Mouse (Mus musculus): ENCODE data around the gene Hist1h4a. TPM values are rescaled to one million over a fixed set of nuclear protein-coding genes. Genes with fewer than 3 reads are reported as not detected.
A peak's percentile ranks its signal among the peaks of the same experiment; 100 is the strongest.

Hist1h4a gene
- polyA plus RNA-seq, 1 experiment from 2014 or later, result not detected

- H3K36me3 ChIP-seq (ENCODE audit: control insufficient read depth, insufficient read depth, low read length), result no peaks in the 10 kb centered on the region
- H3K4me3 ChIP-seq (ENCODE audit: low read length), result peak overlapping the region; percentile 53
- H3K27me3 ChIP-seq (replicated peaks; ENCODE audit: control insufficient read depth, insufficient read depth, low read length), result no peaks in the 10 kb centered on the region
- peak; percentile 96 for ATAC-seq
- peaks cover 9% of the 10 kb centered on the region for H3K4me1 ChIP-seq (ENCODE audit: control insufficient read depth, insufficient read depth, low read depth, low read length)
- H3K9ac ChIP-seq (ENCODE audit: low read depth, low read length), result peak overlapping the region; percentile 64
- H3K27ac ChIP-seq (ENCODE audit: low read depth, low read length), result peak overlapping the region; percentile 77
- WGBS, result under 1% methylated on average over 36 of the region's 39 CpGs
- H3K9me3 ChIP-seq (ENCODE audit: control insufficient read depth, low read length), result no peaks in the 10 kb centered on the region
- H3K4me2 ChIP-seq (ENCODE audit: low read length), result peak overlapping the region; percentile 95
Measured at GRCm38 (mm10) chr13:23739069-23739921, 21.7 kb downstream of the Hist1h4a start.

GRCm38 (mm10) chr13:23738677-23739068, 22.4 kb downstream of the Hist1h4a start, which contains the start of gene Hist1h1c:
TSS of gene Hist1h1c (plus strand) at chr13:23738808.
- peak; percentile 94 for ATAC-seq
- Histone ChIP-seq H3K36me3 (ENCODE audit: control insufficient read depth, insufficient read depth, low read length) (no peaks in the 10 kb centered on the region), H3K4me3 (ENCODE audit: low read length) (peak within 1 kb of the TSS; percentile 53), H3K4me2 (ENCODE audit: low read length) (peak within 1 kb of the TSS; percentile 95), H3K27me3 (replicated peaks; ENCODE audit: control insufficient read depth, insufficient read depth, low read length) (no peaks in the 10 kb centered on the region), H3K4me1 (ENCODE audit: control insufficient read depth, insufficient read depth, low read depth, low read length) (peaks cover 9% of the 10 kb centered on the region), H3K9me3 (ENCODE audit: control insufficient read depth, low read length) (no peaks in the 10 kb centered on the region), H3K9ac (ENCODE audit: low read depth, low read length) (peak within 1 kb of the TSS; percentile 64), H3K27ac (ENCODE audit: low read depth, low read length) (peak within 1 kb of the TSS; percentile 77)
- WGBS, result under 1% methylated on average over 31 of the region's 38 CpGs

- peak overlapping the region; percentile 95 for H3K4me2 ChIP-seq (ENCODE audit: low read length)
- no peak for ATAC-seq
- no peaks in the 10 kb centered on the region for H3K36me3 ChIP-seq (ENCODE audit: control insufficient read depth, insufficient read depth, low read length)
- no peaks in the 10 kb centered on the region for H3K9me3 ChIP-seq (ENCODE audit: control insufficient read depth, low read length)
- peak overlapping the region; percentile 64 for H3K9ac ChIP-seq (ENCODE audit: low read depth, low read length)
- peak overlapping the region; percentile 53 for H3K4me3 ChIP-seq (ENCODE audit: low read length)
- peaks cover 9% of the 10 kb centered on the region for H3K4me1 ChIP-seq (ENCODE audit: control insufficient read depth, insufficient read depth, low read depth, low read length)
- no peaks in the 10 kb centered on the region for H3K27me3 ChIP-seq (replicated peaks; ENCODE audit: control insufficient read depth, insufficient read depth, low read length)
- 20% methylated on average over 4 of the region's 4 CpGs for WGBS
- peak overlapping the region; percentile 77 for H3K27ac ChIP-seq (ENCODE audit: low read depth, low read length)
Measured at GRCm38 (mm10) chr13:23738041-23738440, 23.0 kb downstream of the Hist1h4a start.

- Histone ChIP-seq H3K4me3 (ENCODE audit: low read length) (no peak overlapping the region), H3K27me3 (replicated peaks; ENCODE audit: control insufficient read depth, insufficient read depth, low read length) (no peaks in the 10 kb centered on the region), H3K36me3 (ENCODE audit: control insufficient read depth, insufficient read depth, low read length) (no peaks in the 10 kb centered on the region), H3K9ac (ENCODE audit: low read depth, low read length) (no peak overlapping the region), H3K4me1 (ENCODE audit: control insufficient read depth, insufficient read depth, low read depth, low read length) (peaks cover 9% of the 10 kb centered on the region), H3K27ac (ENCODE audit: low read depth, low read length) (no peak overlapping the region), H3K4me2 (ENCODE audit: low read length) (no peak overlapping the region), H3K9me3 (ENCODE audit: control insufficient read depth, low read length) (no peaks in the 10 kb centered on the region)
- WGBS, result 86% methylated on average over 5 of the region's 5 CpGs
- no peak for ATAC-seq
Measured at GRCm38 (mm10) chr13:23737091-23737490, 23.9 kb downstream of the Hist1h4a start.

DNA sequence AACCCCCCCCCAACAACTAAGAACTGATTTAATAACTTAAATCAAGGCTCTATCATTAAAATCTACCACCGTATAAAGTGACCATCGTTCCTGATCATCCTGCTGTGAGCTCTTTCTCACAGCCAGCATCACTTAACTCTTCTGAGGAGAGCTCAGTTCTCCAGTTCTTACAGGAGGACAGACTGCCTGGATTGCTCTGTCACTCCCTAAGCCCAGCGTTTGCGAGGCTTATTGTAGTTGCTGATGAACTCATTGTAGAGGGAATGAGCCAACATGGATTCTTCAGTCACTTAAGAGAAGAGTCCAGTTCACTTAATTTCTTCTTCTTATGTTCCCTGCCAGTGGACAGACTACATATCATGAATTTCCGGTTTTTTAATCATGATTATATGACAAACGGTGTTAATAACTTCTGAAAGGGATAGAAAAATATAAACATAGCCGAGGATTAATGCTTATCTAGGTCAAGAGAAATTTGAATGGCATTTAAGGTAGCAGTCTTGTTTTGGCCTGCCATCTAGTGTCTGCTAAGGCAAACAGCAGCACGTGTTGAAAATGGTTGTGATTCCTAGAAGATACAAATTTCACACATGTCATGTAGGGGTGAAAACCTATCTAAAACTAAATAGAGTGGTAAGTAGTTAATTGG, 28.8 kb downstream of the Hist1h4a start:
- ATAC-seq, result no peak
- H3K9ac ChIP-seq (ENCODE audit: low read depth, low read length), result no peak overlapping the region

DNA sequence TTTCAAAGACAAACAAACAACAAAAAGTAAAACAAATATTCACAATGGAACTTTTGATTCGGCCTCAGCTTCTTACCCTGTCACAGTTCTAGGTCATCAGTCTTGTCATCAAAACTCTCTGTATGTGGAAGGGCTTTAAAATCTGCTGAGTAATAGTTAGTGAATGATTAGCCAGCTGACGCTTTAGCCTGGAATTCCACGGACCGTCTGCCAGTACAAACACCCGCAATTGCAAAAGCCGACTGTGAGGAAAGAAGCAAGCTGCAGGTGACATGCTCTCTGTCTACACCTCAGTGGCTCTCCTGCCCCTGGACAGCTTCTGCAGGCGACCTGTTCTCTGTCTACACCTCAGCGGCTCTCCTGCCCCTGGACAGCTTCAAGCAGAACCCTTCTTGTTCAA, 30.6 kb downstream of the Hist1h4a start:
- Histone ChIP-seq H3K4me1 (ENCODE audit: control insufficient read depth, insufficient read depth, low read depth, low read length) (no peaks in the 10 kb centered on the region), H3K4me3 (ENCODE audit: low read length) (no peak overlapping the region), H3K4me2 (ENCODE audit: low read length) (no peak overlapping the region), H3K9me3 (ENCODE audit: control insufficient read depth, low read length) (no peaks in the 10 kb centered on the region), H3K27ac (ENCODE audit: low read depth, low read length) (no peak overlapping the region), H3K9ac (ENCODE audit: low read depth, low read length) (no peak overlapping the region), H3K27me3 (replicated peaks; ENCODE audit: control insufficient read depth, insufficient read depth, low read length) (no peaks in the 10 kb centered on the region), H3K36me3 (ENCODE audit: control insufficient read depth, insufficient read depth, low read length) (no peaks in the 10 kb centered on the region)
- WGBS, result 38% methylated on average over 8 of the region's 8 CpGs
- no peak for ATAC-seq

More for the DNA sequence above, 28.8 kb downstream of the Hist1h4a start:
- Histone ChIP-seq H3K4me3 (ENCODE audit: low read length) (no peak overlapping the region), H3K4me2 (ENCODE audit: low read length) (no peak overlapping the region), H3K9me3 (ENCODE audit: control insufficient read depth, low read length) (no peaks in the 10 kb centered on the region), H3K36me3 (ENCODE audit: control insufficient read depth, insufficient read depth, low read length) (no peaks in the 10 kb centered on the region), H3K27ac (ENCODE audit: low read depth, low read length) (no peak overlapping the region), H3K27me3 (replicated peaks; ENCODE audit: control insufficient read depth, insufficient read depth, low read length) (no peaks in the 10 kb centered on the region), H3K4me1 (ENCODE audit: control insufficient read depth, insufficient read depth, low read depth, low read length) (no peaks in the 10 kb centered on the region)
- WGBS, result 23% methylated on average over 8 of the region's 8 CpGs

GRCm38 (mm10) chr13:23729706-23730105, 31.3 kb downstream of the Hist1h4a start:
- WGBS, result 96% methylated on average over 5 of the region's 5 CpGs
- Histone ChIP-seq H3K27me3 (replicated peaks; ENCODE audit: control insufficient read depth, insufficient read depth, low read length) (no peaks in the 10 kb centered on the region), H3K9me3 (ENCODE audit: control insufficient read depth, low read length) (no peaks in the 10 kb centered on the region), H3K4me2 (ENCODE audit: low read length) (no peak overlapping the region), H3K4me1 (ENCODE audit: control insufficient read depth, insufficient read depth, low read depth, low read length) (no peaks in the 10 kb centered on the region), H3K9ac (ENCODE audit: low read depth, low read length) (no peak overlapping the region), H3K36me3 (ENCODE audit: control insufficient read depth, insufficient read depth, low read length) (no peaks in the 10 kb centered on the region), H3K27ac (ENCODE audit: low read depth, low read length) (no peak overlapping the region), H3K4me3 (ENCODE audit: low read length) (no peak overlapping the region)
- ATAC-seq, result no peak

- Histone ChIP-seq H3K9ac (ENCODE audit: low read depth, low read length) (no peak overlapping the region), H3K36me3 (ENCODE audit: control insufficient read depth, insufficient read depth, low read length) (no peaks in the 10 kb centered on the region), H3K27me3 (replicated peaks; ENCODE audit: control insufficient read depth, insufficient read depth, low read length) (no peaks in the 10 kb centered on the region), H3K9me3 (ENCODE audit: control insufficient read depth, low read length) (no peaks in the 10 kb centered on the region), H3K4me3 (ENCODE audit: low read length) (no peak overlapping the region), H3K27ac (ENCODE audit: low read depth, low read length) (no peak overlapping the region), H3K4me1 (ENCODE audit: control insufficient read depth, insufficient read depth, low read depth, low read length) (no peaks in the 10 kb centered on the region), H3K4me2 (ENCODE audit: low read length) (no peak overlapping the region)
- 92% methylated on average over 9 of the region's 9 CpGs for WGBS
- ATAC-seq, result no peak
Measured at GRCm38 (mm10) chr13:23729192-23729525, 31.9 kb downstream of the Hist1h4a start.

DNA sequence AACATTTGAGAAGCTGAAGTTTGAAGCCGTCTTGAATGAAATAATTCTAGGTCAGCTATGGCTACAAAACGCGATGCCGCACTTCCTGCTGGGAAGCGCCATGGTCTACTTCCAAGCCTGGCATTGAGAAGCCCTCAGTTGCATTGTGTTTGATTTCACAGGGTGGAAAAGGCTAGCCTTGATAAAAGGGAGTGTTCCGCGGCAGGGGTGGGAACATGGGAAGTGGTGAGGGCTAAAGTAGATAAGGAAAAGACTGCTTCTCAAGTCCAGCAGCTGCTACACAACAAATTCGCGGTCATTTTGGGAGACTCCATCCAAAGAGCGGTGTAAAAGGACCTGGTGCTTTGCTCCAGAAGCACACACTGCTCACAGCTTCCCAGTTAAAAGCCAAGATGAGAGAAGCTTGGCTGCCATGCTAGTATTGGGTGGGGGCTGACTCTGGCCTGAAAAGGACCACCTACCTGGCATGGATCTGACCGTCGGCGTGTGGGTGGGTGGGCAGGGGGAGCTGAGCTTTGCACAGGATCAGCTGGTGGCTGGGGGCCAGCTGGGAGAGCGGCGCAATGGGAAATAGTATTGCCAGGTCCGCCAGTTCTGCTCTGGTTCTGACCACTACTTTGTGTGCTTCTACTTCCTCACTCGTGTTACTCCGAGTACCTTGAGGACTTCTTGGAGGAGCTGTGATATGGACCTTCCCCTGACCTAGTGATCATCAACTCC, 32.4 kb downstream of the Hist1h4a start:
- Histone ChIP-seq H3K9me3 (ENCODE audit: control insufficient read depth, low read length) (no peaks in the 10 kb centered on the region), H3K27me3 (replicated peaks; ENCODE audit: control insufficient read depth, insufficient read depth, low read length) (no peaks in the 10 kb centered on the region), H3K36me3 (ENCODE audit: control insufficient read depth, insufficient read depth, low read length) (no peaks in the 10 kb centered on the region), H3K4me2 (ENCODE audit: low read length) (no peak overlapping the region), H3K9ac (ENCODE audit: low read depth, low read length) (no peak overlapping the region), H3K27ac (ENCODE audit: low read depth, low read length) (no peak overlapping the region), H3K4me1 (ENCODE audit: control insufficient read depth, insufficient read depth, low read depth, low read length) (no peaks in the 10 kb centered on the region), H3K4me3 (ENCODE audit: low read length) (no peak overlapping the region)
- 81% methylated on average over 18 of the region's 18 CpGs for WGBS
- no peak for ATAC-seq

Data from hindbrain, embryonic 16.5 days (tissue).